Mouse (Mus musculus) hindlimb bud, embryonic 11.5 days (tissue): Measurements from ENCODE around the gene Cpd.
A peak's percentile ranks its signal among the peaks of the same experiment; 100 is the strongest.

Experiments
- DNase-seq: peaks from one replicate; pipeline ENCODE4 v3.0.0-alpha.2; 2012; ENCODE audit warnings: low read depth, low spot score; ENCODE audit errors: extremely low spot score

The Cpd gene

DNA sequence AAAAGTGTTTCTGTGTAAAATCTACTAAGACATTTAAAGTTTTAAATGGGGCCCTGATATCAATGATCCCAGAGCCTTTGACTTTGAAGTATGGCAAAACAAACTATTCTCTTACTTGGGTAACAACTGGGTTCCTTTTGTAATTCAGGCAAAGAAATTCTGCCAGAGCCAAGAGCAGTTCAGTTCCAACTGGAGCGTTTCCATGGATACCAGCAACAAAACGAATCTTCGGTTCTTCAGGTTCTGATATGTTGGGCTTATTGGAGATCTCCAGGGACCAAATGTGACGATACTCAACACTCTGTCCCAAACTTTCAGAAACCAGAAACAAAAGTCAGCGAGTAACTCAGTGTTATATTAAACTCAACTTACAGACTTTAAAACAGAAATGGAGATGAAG lies 51.5 kb downstream of the Cpd start:
- no peak for DNase-seq

DNA sequence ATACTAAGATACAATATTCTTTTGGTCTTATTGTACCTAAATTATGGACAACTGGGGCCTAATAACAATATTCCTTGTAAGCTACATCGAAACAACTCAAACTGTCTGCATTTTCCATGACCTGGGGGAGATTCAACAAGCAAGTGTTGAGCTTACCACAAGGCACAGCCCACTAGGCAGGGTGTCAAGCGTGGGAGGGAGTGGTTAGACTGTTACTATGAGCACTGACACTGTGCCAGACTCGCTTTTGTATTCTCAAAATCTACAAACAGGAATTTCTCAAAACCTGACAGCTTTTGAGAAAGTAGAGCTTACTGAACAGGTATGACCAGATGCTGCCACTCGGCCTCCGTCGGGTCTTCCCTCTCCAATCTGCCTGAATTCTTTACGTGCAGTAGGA lies 55.5 kb downstream of the Cpd start:
- DNase-seq: no peak

DNA sequence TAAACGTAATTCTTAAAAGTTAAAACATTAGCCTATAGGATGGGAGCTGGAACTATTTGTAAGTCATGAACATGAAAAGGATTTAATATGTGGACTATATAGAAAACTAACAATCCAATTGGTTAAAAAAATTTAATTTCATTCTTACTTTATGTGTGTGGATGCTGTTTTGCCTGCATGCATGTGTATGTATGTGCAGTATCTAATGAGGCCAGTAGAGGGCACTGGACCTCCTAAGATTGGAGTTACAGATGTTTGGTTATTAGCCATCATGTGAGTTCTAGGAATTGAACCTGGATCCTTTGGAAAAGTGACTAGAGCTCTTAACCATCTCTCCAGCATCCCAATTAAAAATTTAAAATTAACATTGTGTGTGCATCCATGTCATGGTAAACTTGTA lies 57.6 kb downstream of the Cpd start:
- DNase-seq: peak; percentile 63

DNA sequence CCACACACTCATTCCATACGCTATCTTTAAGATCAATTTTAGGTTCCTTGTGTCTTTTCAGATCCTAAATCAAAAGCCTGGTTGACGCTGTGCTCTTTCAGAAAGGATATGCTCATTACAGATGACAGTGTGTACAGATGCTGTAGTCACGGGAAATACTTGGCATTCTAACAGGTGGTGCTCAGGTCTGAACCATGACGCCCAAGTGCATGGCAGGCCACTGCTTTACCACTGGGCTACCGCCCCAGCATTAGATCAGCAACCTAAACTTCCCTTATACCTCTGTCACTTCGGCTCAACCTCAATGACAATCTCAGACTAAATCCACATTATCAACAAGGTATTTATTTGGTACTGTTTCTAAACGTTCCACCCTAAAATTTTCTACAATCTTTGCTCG lies 71.3 kb downstream of the Cpd start:
- DNase-seq: no peak

DNA sequence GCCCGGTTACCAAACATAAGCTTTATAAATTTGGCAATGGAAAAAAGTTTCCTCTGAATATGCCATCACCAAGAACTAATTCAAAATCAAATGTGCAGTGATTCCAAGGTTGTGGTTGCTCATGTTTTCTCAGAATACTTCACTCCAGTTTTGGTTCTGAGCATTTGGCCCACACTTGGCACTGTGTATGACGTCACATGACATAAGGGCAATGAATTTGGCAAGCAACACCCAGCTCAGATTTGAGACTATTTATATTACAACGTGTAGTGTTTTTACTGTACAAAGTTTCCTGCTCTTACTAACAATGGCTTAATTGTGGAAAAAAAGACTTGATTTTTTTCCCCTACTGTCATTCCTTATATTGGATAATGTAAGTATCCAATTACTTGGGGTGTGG lies 73.0 kb downstream of the Cpd start:
- DNase-seq: no peak

DNA sequence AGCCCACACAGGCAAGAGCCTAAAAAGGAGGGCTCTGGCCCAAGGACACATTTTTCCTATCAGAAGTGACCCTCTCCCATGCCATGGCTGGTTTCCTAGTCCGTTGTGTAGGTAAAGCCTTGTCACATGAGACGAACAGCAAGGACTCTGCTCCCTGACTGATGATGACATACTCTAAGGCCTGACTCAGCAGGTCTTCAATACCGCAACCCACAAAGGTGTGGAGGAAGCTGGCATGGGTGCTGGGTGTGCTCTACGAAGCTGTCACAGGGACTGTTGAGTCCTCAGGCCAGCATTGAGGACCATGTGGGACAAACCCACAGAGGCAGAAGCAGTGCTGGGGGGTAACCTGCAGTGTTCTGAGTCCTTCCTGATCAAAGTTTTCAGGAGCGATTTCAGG lies 76.3 kb downstream of the Cpd start:
- no peak for DNase-seq

DNA sequence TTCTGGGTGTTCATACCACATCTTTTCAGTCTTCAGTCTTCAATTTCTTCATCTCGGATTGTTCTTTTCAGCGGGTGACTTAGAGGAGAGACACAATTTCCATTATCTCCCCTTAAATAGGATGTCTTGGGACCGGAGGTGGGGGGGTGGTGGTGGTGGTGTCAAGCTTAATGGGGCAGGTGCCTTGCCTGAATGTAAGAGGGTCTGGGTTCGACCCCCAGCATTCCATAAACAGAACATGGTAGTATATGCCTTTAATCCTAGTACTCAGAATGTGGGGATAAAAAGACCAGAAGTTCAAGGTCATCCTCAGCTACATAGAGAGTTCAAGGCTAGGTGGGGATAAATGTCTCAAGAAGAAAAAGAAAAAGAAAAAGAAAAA lies 83.1 kb downstream of the Cpd start:
- DNase-seq: no peak

DNA sequence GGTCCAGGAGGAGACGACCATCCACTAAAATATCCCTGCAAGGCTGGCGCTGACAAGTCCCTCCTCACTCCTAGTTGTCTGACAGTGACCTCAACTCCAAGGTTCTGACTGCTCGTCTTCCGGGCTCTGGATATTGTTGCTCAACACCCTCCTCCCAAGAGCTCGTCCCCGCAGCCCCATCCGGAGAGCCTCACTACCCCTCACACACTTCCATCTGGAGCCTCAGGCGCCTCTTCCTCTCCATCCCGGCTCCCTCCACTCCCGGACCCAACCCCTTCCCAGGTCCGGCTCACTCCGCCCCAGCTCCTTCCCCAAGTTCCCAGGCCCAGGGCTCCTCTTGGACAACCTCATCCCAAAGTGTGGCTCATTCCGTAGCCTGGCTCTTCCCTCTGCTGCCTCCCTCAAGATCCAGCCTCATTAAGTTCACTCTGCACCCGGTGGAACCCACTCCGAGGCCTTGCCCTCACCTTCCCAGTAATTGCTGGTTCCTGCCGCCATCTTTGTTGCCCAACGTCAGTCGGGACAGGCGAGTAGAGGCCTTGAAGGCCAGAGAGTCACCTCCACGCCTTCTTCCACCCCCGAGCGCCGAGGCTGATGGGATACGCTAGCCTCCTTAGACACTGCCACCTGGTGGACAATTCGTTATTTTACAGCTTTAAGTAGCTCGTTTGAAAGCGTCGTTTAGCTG lies 83.6 kb downstream of the Cpd start, which contains the start of gene Gosr1:
Gene Gosr1, minus strand, starts transcription at position 527 of the 688 bp plus-strand sequence.
- DNase-seq: peak; percentile 99

DNA sequence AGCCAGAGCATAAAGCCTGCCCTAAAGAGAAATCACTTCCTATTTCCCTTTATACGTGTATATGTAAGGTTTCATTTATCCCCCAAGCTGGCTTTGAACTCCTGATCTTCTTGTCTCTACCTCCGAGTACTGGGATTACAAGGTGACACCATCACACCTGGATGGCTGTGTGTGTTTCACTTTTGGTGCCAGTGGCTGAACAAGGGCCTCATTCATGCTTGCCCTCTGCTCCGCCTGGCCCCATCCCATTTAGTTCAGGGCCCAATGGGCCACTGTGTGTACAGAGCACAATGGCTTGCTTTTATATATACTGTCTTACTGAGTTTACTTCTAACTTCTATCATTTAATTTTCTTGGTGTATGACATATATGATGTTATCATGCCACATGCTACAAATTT lies 94.5 kb downstream of the Cpd start:
- no peak for DNase-seq

DNA sequence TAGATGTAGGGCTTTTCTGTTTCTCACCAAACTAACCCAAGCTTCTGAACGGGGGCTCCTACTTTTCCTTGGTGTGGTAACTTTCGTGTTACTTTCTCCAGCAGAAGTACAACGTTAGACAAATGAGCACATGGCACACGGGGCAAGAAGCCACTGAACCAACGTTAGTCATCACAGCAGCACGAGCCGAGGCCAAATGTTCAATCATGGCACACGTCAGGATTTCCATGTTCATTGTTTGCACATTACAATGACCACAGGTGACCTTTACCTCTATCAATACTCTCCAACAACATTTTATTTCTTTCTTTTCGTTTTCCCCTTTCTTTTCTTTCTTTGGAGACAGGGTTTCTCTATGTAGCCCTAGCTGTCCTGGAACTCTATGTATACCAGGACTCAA lies 98.0 kb downstream of the Cpd start:
- DNase-seq: no peak

DNA sequence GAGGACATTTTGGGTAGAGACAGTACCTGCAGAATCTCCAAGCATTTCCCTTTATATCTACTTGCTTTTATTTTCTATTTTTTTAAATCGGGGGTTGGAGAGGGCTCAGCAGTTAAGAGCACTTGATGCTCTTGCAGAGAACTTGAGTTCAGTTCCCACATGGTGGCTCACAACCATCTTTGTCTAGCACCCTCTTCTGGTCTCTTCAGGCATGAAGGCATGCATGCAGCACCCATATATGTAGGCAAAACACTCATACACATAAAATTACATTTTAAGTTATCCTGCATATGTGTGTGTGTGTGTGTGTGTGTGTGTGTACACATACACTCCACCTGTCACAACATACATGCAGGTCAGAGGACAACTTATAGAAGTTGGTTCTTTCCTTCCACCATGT lies 100.9 kb downstream of the Cpd start:
- DNase-seq: no peak

DNA sequence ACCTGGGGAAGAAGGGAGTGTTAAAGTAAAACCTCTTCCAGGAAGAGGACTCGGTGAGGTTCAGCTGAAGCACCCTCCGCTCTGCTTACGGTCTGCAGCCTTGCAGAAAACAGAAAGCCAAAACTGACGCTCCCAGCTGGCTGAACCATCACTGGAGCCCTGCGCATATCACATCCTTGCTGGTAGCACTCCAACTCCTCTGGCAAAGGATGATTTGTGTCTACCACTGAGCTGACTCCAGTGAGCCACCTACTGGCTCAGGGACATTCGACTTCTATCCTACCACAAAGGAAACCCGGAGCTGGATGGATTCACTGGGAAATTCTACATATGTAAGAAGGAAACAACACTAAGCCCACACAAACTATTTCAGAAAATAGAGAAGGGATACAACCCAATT lies 102.3 kb downstream of the Cpd start:
- no peak for DNase-seq

DNA sequence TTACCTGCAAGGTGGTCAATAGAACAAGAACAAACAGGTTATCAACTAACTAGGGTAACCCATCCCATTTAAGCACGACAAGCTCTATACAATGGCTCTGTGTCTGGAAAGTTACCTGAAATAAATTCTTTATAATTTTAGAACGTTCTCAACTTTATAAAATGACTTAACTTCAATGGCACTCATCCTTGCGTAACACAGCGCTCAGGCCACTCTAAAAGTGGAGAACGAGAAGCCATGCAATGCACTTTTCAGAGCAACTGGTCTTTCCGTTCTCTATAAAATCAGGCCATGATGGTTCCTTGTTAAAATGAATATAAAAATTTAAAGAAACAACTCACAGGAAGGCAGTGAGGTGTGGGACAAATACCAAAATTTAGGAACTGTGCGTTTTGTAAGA lies 104.3 kb downstream of the Cpd start:
- DNase-seq: no peak

DNA sequence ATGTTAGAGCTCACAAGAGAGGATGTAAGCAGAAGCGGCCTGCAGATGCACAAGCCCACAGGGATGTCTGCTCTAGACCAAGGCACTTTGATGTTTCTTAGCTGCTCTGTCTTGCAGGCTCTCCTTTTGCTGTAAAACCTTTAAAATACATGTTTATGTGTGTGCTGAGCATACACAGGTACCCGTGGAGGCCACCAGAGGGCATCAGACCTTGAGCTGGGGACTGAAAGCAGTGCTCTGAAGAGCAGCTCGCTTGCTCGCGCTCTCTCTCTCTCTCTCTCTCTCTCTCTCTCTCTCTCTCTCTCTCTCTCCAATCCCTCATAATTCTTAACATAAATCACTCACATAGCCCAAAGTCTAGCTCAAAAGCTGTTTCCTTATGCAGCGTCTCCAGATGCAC lies 107.7 kb downstream of the Cpd start:
- DNase-seq: no peak

DNA sequence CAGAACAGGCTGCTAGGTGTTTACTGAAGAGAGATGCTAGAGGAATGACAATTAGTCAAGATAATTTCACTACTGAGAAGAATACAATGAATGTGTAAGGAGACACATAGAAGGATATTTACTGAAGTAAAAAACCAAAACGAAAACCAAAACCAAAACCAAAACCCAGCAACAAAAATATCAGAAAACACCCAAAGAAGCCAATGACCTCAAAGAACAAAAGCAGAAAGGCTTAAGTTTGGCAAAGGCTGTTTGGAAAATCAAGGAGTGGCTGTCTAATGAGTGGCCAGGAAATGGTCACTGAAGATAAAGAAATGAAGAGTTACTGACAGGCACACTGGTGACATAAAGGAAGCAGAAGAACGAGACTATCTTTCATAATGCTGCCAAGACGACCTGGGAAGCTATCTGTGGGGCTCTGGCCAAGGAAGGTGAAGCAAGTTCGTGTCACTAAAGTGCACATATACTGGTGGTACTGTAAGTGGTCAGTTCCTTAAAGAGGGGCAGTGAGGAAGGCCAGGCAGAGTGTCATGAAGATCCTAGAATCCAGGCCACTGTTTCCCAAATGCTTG lies 111.0 kb downstream of the Cpd start:
- no peak for DNase-seq

DNA sequence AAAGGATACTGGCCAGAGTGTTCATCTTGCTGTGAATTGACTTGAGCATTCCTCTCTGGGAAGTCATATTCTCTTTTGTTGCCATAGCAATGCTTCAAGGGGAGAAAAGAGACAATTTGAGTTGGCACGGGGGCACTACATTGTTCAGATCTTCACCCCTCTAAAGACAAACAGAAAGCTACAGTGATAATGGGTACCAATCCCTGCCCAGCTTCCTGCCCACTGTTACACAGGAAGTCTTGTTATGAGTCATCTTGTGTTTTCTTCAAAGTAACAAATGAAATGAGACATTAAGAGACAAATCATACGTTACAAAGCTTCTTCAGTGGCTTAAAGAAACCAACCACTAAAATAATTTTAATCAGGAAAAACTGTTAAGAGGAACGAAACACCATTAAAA lies 112.3 kb downstream of the Cpd start:
- DNase-seq: no peak

DNA sequence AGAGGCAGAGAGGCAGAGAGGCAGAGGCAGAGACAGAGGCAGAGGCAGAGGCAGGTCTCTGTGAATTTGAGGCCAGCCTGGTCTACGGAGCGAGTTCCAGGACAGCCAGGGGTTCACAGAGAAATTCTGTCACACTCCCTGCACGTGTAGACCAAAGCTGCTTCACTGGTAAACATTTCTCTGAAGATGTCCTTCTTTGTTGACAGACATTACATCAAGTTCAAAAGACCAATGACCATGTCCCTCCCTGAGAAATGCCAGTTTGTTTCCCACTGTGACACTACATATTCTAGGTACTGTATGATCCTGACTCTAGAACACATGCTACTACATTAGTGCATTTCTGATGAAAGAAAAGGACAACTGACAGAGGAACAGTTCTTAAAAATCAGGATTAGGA lies 116.2 kb downstream of the Cpd start:
- no peak for DNase-seq
